Mouse (Mus musculus): ENCODE results near the gene Cenpt. TPM values are rescaled to one million over a fixed set of nuclear protein-coding genes. Genes with fewer than 3 reads are reported as not detected.

Gene Cenpt
- polyA plus RNA-seq, 1 experiment from 2014 or later: 9.3 TPM

- 84% methylated on average over 6 of the region's 6 CpGs for WGBS
Observed at GRCm38 (mm10) chr8:105890870-105891269, 37.8 kb upstream of the Cenpt start.

GRCm38 (mm10) chr8:105889756-105890465 is 36.8 kb upstream of the Cenpt start:
- H3K27me3 ChIP-seq (replicated peaks; ENCODE audit: control insufficient read depth, insufficient read depth, low read length): no peaks in the 10 kb centered on the region
- H3K4me3 ChIP-seq (ENCODE audit: low read depth, low read length): no peak overlapping the region
- ATAC-seq: no peak
- H3K9me3 ChIP-seq (ENCODE audit: control insufficient read depth): no peaks in the 10 kb centered on the region
- no peak for TF ChIP-seq CTCF (IDR thresholded peaks at IDR 0.05; ENCODE audit: low read depth)
- H3K36me3 ChIP-seq (ENCODE audit: control insufficient read depth, insufficient read depth): peaks cover 76% of the 10 kb centered on the region
- H3K4me1 ChIP-seq (replicated peaks; ENCODE audit: control insufficient read depth, insufficient read depth, low read length): no peaks in the 10 kb centered on the region
- no peak overlapping the region for H3K9ac ChIP-seq (ENCODE audit: low read depth, low read length)
- no peak overlapping the region for H3K4me2 ChIP-seq (replicated peaks; ENCODE audit: low read depth)
- WGBS: 95% methylated on average over 12 of the region's 12 CpGs
- 0 out of 2 replicates have a peak overlapping the region, but pooled peaks have one; percentile 7 for H3K27ac ChIP-seq (ENCODE audit: low read depth, low read length)

More at GRCm38 (mm10) chr8:105890870-105891269, 37.8 kb upstream of the Cenpt start:
- no peak overlapping the region for H3K4me2 ChIP-seq (replicated peaks; ENCODE audit: low read depth)
- TF ChIP-seq CTCF (IDR thresholded peaks at IDR 0.05; ENCODE audit: low read depth): no peak
- H3K27ac ChIP-seq (ENCODE audit: low read depth, low read length): no peak overlapping the region
- no peaks in the 10 kb centered on the region for H3K27me3 ChIP-seq (replicated peaks; ENCODE audit: control insufficient read depth, insufficient read depth, low read length)
- peaks cover 66% of the 10 kb centered on the region for H3K36me3 ChIP-seq (ENCODE audit: control insufficient read depth, insufficient read depth)
- H3K4me1 ChIP-seq (replicated peaks; ENCODE audit: control insufficient read depth, insufficient read depth, low read length): no peaks in the 10 kb centered on the region
- H3K4me3 ChIP-seq (ENCODE audit: low read depth, low read length): no peak overlapping the region
- ATAC-seq: no peak
- no peak overlapping the region for H3K9ac ChIP-seq (ENCODE audit: low read depth, low read length)
- no peaks in the 10 kb centered on the region for H3K9me3 ChIP-seq (ENCODE audit: control insufficient read depth)

GRCm38 (mm10) chr8:105880754-105881520 is 27.9 kb upstream of the Cenpt start, which contains the start of gene Edc4:
TSS of gene Edc4 (plus strand) at chr8:105880881.
- H3K9me3 ChIP-seq (ENCODE audit: control insufficient read depth): no peaks in the 10 kb centered on the region
- peak; percentile 89 for ATAC-seq
- H3K36me3 ChIP-seq (ENCODE audit: control insufficient read depth, insufficient read depth): peaks cover 56% of the 10 kb centered on the region
- H3K27me3 ChIP-seq (replicated peaks; ENCODE audit: control insufficient read depth, insufficient read depth, low read length): no peaks in the 10 kb centered on the region
- no peak for TF ChIP-seq CTCF (IDR thresholded peaks at IDR 0.05; ENCODE audit: low read depth)
- H3K9ac ChIP-seq (ENCODE audit: low read depth, low read length): peak within 1 kb of the TSS; percentile 81
- peak within 1 kb of the TSS; percentile 77 for H3K4me2 ChIP-seq (replicated peaks; ENCODE audit: low read depth)
- 0 out of 2 replicates have a peak, but pooled peaks cover 5% of the 10 kb centered on the region for H3K4me1 ChIP-seq (replicated peaks; ENCODE audit: control insufficient read depth, insufficient read depth, low read length)
- H3K4me3 ChIP-seq (ENCODE audit: low read depth, low read length): peak within 1 kb of the TSS; percentile 78
- under 1% methylated on average over 45 of the region's 45 CpGs for WGBS
- H3K27ac ChIP-seq (ENCODE audit: low read depth, low read length): no peak within 1 kb of the TSS

GRCm38 (mm10) chr8:105874301-105874700 is 21.2 kb upstream of the Cenpt start:
- H3K9ac ChIP-seq (ENCODE audit: low read depth, low read length): no peak overlapping the region
- H3K4me3 ChIP-seq (ENCODE audit: low read depth, low read length): no peak overlapping the region
- H3K4me2 ChIP-seq (replicated peaks; ENCODE audit: low read depth): no peak overlapping the region
- no peaks in the 10 kb centered on the region for H3K27me3 ChIP-seq (replicated peaks; ENCODE audit: control insufficient read depth, insufficient read depth, low read length)
- ATAC-seq: no peak
- TF ChIP-seq CTCF (IDR thresholded peaks at IDR 0.05; ENCODE audit: low read depth): no peak
- WGBS: 76% methylated on average over 6 of the region's 6 CpGs
- peaks cover 47% of the 10 kb centered on the region for H3K36me3 ChIP-seq (ENCODE audit: control insufficient read depth, insufficient read depth)
- no peaks in the 10 kb centered on the region for H3K9me3 ChIP-seq (ENCODE audit: control insufficient read depth)
- H3K4me1 ChIP-seq (replicated peaks; ENCODE audit: control insufficient read depth, insufficient read depth, low read length): no peaks in the 10 kb centered on the region
- no peak overlapping the region for H3K27ac ChIP-seq (ENCODE audit: low read depth, low read length)

DNA sequence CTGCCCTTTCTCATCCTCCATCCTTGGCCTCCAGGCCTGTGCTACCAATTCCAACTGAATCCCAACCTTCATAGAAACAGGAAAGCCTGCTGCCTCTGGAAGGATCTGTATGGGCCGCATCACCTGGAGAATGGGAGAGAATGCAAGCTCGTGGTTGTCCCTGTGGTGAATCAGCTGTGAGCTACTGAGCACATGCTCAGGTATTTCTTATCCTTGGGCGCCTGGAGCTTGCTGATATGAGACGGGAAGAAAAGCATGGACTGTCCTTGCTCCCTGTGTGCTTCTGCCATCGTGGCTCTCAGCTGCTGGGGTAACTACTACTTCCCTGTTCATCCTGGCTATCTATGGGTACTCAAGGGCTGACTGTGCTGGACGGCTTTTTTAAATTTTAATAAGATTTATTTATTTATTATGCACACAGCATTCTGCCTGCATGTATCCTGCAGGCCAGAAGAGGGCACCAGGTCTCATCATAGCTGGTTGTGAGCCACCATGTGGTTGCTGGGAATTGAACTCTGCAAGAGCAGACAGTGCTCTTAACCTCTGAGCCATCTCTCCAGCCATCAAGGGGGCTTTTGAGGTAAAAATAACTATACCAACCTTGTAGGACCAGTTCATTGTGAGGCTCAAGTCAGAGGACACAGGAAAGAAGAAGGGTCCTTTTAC is 13.4 kb upstream of the Cenpt start:
- H3K27ac ChIP-seq (ENCODE audit: low read depth, low read length): no peak overlapping the region
- 0 out of 2 replicates have a peak, but pooled peaks cover 4% of the 10 kb centered on the region for H3K4me1 ChIP-seq (replicated peaks; ENCODE audit: control insufficient read depth, insufficient read depth, low read length)
- H3K36me3 ChIP-seq (ENCODE audit: control insufficient read depth, insufficient read depth): peaks cover 14% of the 10 kb centered on the region
- no peaks in the 10 kb centered on the region for H3K27me3 ChIP-seq (replicated peaks; ENCODE audit: control insufficient read depth, insufficient read depth, low read length)
- no peaks in the 10 kb centered on the region for H3K9me3 ChIP-seq (ENCODE audit: control insufficient read depth)
- 69% methylated on average over 6 of the region's 6 CpGs for WGBS
- peak; percentile 60 for TF ChIP-seq CTCF (IDR thresholded peaks at IDR 0.05; ENCODE audit: low read depth)
- no peak overlapping the region for H3K4me2 ChIP-seq (replicated peaks; ENCODE audit: low read depth)
- no peak for ATAC-seq
- H3K9ac ChIP-seq (ENCODE audit: low read depth, low read length): no peak overlapping the region
- no peak overlapping the region for H3K4me3 ChIP-seq (ENCODE audit: low read depth, low read length)

DNA sequence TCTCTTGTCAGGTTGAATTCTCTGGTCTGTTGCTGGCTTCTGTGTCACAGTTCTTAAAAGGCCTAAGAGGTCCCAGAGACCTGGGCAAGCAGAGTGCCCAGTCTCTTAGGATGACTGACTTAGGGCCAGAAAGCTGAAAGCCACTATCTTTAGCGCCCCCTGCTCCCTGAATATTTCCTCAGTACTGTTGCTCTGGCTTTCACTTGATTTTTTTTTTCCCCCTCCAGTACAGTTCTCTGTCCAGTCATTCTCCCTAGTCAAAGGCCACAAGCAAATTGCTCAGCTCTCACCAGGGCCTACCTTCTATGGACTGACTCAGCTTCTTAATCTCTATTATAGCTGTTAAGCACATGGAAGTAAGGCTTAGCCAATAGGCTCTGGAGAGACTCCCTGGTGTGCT is 8.9 kb upstream of the Cenpt start:
- H3K9me3 ChIP-seq (ENCODE audit: control insufficient read depth): no peaks in the 10 kb centered on the region
- H3K4me1 ChIP-seq (replicated peaks; ENCODE audit: control insufficient read depth, insufficient read depth, low read length): 0 out of 2 replicates have a peak, but pooled peaks cover 5% of the 10 kb centered on the region
- peak overlapping the region; percentile 89; the same call in 1 of the 2 replicates for H3K4me3 ChIP-seq (ENCODE audit: low read depth, low read length)
- H3K27me3 ChIP-seq (replicated peaks; ENCODE audit: control insufficient read depth, insufficient read depth, low read length): no peaks in the 10 kb centered on the region
- WGBS: 8% methylated on average over 1 of the region's 1 CpGs
- ATAC-seq: no peak
- H3K27ac ChIP-seq (ENCODE audit: low read depth, low read length): peak overlapping the region; percentile 37; the same call in 1 of the 2 replicates
- TF ChIP-seq CTCF (IDR thresholded peaks at IDR 0.05; ENCODE audit: low read depth): peak; percentile 57
- no peaks in the 10 kb centered on the region; the same call in 1 of the 2 replicates for H3K36me3 ChIP-seq (ENCODE audit: control insufficient read depth, insufficient read depth)
- no peak overlapping the region for H3K9ac ChIP-seq (ENCODE audit: low read depth, low read length)
- H3K4me2 ChIP-seq (replicated peaks; ENCODE audit: low read depth): peak overlapping the region; percentile 86
